Mouse (Mus musculus) spleen, adult 12 weeks (tissue): ENCODE data around the gene Elf4.

Source experiments
- DNase-seq: peaks from one replicate; pipeline ENCODE4 v3.0.0; 2022; ENCODE audit warnings: low spot score

Elf4 gene

DNA sequence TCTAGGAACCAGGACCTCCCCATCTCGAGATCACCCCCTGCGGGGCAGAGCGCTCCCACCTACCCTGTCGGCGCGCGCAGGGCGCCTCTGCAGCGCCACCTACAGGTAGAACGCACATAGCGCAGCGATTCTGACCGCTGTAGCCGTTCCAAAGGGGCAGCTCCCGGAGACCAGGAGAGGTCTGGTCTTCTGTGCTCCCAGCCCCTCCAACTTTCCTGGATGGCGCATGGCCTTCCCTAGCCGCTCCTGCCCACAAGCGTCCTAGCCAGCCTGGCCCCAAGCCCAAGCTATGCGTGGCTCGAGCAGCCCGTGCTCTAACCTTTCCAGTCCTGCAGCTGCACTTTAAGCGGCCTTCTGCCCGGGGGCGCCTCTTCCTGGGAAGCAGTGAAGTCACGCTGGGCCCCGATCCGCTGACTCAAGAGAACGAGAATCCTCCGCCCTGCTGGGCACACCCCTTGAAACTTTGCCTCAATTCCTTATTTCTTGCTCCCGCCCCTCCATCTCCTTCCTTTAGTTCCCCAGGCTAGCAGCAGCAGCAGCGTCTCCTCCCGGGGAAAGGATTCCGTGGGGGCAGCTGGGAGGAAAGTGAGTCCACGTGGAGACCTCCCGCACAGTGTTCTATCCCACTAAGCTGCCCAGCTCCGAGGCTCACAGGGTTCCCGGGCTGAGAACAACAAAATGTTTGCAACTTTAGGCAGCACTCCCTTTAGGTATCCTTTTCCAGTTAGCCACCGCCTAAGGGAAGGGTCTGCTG lies at the start of gene Elf4:
Elf4 (minus strand) TSS at position 379 of the 754 bp plus-strand sequence.
- peak; percentile 42 for DNase-seq

DNA sequence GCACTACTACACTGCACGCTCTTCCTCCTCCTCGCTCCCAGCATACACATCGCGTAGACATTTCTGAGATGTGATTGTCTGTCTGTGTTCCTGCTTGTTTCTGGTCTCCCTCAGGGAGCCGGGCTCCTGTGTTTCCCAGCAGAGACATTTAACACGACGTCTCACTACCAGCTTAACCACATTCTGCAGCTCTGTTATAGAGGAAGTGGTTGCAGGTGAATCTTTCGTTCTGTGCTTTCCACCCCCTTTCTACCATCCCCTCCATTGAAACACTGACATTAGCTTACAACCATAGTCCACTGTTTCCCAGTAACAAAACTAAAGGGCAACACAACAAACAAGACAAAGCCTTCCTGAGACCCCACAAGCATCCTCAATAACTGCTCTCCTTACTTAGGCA lies 30.8 kb upstream of the Elf4 start:
- no peak for DNase-seq

DNA sequence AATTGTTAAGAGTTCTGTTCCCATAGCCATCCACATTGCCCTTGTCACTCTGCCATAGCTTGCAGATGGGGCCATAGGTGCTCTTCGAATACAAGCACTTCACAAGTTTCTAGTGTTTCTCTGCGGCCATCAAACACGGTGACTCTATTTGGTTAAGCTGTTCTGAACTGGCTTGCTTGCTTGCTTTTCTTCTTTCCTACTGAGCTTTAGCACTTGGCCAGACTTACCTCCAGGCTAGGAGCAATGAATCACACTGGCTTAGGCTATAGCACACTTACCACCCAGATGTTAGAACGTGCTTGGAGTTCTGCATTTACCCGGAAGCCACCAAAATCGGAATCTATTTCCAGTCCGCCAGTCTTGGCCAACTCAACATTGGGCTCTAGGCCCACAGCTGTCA lies 18.8 kb upstream of the Elf4 start:
- DNase-seq, result no peak

DNA sequence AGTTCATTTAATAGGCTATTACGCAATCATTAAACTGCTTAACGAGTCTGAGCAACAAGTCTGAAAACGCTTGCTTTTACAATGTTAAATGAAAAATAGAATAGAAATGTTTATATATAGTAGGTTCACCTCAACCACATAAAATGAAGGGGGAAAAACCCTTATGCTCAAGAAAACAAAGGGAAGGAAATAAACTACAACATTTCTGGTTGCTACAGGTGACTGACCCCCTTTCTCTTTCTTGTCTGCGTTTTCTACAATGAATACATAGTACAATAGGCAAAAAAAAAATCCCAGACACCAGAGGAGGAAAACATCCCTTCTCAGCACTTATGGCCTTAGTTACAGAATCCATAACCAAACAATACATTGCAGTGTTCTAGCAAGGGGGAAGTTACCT lies 18.2 kb upstream of the Elf4 start:
- DNase-seq, result no peak

DNA sequence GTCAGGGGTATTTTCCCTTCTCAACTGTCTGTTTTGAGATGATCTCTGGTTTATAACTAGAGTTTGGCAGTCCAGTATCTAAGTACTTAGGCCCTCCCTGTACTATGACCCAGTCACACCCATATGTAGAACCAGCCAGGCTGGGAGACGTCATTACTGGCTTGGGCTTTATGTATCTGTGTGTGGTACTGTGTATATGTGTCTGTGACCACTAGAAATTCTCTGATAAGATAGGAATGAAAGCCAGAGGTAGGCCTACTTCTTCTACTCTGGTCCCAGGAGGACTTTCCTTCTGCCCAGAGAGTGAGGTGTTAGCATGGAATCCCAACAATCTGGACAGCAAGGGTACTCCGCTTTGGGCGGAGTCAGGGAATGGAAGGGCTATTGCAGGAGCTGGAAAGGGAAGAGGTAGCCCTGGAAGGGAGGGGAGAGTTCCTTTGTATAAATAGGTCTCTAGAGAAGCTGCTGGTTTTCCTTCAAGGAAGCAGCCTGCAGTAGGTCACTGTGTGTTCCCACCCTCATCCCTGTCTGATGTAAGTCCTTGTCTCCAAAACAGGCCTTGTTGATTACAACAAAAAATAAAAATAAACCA lies 4.5 kb upstream of the Elf4 start:
- DNase-seq, result no peak

DNA sequence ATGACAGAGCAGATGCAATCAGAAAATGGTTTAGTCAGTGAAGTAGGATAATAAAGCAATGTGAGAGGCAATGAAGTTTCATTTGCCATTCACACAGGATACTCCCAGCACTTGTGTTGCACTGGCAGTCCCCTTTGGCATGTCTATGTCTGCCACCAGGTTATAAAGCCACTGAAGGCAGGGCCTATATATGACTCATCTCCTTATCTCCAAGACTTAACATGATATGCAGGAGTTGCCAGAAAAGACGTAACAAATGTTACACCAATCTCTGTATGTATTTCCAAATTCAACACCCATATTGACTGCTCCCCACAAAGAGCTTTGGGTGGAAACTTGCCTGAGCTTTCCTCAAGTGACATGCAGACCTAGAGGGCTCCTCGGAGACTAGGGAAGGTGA lies 3.2 kb upstream of the Elf4 start:
- no peak for DNase-seq

DNA sequence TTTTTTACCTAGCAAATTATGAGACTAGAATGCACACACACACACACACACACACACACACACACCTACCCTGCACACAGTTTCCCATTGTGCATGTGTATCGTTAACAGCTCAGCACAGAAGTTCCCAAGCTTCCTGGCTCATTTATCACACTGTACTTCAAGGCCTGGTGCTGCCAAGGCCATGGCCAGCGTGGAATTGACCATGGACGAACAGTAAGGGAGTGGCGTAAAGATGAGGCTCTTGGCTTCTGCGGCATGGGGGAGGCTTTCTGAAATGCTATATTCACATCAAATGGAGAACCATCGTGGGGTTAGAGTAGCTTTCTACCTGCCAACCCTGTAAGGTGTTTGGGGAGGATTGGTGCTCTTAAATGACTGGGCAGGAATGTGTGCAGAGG lies 1.5 kb upstream of the Elf4 start:
- DNase-seq, result no peak

DNA sequence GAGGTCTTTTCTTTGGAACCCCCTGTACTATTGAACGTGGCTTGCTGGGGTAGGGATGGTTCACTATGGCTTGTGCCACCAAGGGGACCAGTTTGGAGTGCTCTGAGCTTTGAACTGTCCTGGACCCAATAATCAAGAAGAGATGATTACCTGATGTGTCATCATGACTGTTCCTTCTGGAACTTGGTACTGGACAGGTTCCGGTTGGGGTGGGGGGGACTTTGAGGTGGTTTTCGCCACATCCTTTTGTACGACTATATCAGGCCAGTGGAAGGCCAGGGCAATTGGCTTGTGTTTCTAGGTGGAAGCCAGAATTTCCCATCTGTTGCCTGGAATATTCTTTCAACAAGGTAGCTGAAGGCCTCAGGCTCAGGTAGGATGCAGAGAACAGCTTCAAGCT lies 704 bp upstream of the Elf4 start:
- no peak for DNase-seq

DNA sequence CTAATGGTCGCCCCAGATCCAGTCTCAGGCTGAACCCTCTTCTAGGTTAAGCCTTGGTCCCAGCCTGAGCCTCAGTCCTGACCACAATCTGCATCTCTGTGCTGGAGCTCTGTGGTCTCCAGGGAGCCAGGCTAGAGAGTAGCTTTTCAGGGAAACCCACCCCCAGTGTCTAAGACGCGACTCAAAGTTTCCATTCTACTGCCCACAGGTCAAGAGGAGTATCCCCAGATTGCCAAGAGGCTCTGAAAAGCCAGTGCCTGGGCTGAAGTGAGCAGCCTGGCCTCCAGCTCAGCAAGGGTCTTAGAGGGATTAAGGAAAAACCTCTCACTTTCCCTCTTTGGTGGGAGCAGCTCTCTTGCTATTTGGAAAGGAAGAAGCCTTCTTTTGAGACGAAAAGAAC lies 635 bp downstream of the Elf4 start:
- DNase-seq, result no peak

DNA sequence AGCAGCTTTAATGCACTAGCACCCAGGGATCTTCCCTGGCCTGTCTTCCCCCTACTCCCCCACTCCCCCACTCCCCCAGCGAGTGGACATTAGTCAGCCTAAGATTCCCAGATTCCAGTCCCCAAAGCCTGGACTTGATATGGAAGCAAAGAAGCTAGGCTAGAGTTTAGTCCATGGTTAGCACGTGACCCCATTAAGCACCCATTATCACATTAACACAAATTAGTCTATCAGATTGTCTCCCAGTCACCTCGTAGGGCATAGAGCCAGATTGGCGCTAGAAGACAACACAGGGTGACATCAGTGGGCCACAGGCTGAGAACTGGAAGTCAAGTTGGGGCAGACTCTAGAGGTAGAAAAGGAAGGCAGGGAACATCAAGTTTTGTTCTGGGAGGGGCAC lies 1.9 kb downstream of the Elf4 start:
- no peak for DNase-seq

DNA sequence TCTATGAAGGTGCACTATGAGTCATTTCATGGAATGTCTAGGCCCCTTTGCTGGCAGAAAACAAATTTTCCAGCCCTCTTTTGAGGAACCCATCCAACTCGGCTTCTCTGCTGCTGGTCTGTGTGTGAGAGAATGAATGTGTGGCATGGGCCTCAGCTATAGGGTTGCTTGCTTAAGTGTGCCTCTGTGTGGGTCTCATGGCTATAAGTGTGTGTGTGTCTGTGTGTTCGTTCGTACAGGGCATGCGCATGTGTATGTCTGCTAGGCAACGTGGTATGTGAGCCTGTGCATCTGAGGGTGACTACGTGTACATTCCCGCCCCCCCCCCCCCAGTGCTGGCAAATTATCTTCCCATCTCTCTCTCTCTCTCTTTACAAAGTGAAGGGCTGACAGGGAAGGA lies 2.4 kb downstream of the Elf4 start:
- no peak for DNase-seq

DNA sequence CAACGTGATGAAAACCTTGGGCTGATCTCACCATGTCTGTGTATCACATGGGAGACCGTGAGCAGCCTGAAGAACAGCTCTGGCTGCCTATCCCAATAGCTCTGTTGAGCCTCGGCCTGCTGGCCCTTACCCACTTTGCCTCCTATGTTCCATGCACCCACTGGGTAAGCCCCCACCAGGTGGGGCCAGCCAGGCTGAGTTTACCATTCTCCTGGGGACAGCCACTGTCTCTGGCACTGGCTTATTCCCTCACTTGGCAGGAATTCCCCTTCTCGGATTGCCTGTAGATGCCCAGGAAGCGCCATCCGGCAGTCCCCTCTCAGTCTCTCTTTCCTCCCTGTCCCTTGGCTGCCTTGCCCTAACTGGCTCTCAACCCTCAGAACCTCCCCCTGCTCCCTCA lies 6.0 kb downstream of the Elf4 start:
- no peak for DNase-seq

DNA sequence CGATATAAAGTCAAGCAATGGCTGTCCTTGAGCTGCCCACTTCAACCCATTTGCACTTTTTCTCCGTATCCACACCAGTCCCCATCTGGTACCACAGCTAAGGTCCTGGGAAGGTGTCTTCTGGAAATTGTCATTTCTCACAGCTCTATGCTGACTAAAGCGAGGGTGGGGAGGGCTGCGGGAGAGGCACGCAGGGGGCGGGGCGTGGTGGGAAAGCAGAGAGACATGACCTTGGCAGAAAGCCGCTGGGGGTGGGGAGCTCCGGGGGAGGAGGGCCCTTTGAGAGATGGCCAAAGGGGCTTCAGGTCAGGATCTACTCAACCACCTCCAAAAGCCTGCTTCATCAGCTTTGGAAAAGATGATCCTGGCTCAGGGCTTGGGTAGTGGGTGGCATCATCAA lies 7.9 kb downstream of the Elf4 start:
- no peak for DNase-seq

DNA sequence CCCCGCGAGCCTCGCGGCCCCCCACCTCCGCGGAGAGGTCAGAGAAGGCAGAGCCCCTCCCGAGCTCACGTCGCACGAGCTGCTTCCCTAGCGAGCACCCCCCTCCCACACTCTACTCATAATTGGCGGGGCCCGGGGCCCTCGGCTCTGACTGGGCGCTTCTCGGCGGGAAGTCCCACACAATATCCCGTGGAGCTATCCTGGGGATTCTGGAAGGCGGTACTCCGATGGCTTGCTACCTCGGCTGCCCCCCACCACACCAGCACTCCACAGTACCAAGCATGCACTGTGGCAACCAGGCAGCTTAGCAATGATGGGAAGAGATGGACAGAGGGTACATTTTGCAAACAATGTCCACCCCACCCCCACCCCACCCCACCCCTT lies 8.4 kb downstream of the Elf4 start:
- DNase-seq, result no peak

DNA sequence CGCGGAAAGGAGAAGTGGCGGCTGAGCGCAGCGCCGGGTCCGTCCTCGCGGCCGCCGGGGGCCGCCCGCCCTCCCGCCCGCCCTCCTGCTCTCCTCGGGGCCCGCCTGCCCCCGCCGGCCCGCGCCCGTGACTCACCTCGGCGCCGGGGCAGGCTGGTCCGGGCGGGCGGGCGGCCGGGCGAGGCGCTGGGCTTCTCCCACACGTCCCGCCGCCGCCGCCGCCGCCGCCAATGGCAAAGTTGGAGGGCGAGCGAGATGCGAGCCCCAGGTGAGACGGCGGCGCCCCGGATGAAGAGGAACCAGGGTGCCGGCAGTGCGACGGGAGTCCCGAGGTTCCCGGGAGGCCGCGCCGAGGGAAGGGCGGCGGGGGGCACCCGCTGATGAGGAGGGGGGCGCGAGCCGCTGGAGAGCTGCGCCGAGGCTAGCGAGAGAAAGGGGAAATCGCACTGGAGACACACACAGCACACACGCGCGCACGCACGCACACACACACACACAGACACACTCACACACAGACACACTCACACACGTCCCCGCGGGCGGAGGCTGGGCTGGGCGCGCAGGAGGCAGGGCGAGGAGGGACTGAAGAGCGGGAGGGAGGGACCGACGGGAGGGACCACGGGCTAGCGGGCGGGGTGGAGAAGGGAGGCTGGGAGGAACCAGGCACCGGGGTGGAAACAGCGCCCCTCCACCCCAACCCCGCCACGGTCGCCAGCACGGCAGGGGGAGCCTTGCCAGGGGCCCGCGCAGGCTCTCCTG lies 9.0 kb downstream of the Elf4 start:
- peak; percentile 59 for DNase-seq

DNA sequence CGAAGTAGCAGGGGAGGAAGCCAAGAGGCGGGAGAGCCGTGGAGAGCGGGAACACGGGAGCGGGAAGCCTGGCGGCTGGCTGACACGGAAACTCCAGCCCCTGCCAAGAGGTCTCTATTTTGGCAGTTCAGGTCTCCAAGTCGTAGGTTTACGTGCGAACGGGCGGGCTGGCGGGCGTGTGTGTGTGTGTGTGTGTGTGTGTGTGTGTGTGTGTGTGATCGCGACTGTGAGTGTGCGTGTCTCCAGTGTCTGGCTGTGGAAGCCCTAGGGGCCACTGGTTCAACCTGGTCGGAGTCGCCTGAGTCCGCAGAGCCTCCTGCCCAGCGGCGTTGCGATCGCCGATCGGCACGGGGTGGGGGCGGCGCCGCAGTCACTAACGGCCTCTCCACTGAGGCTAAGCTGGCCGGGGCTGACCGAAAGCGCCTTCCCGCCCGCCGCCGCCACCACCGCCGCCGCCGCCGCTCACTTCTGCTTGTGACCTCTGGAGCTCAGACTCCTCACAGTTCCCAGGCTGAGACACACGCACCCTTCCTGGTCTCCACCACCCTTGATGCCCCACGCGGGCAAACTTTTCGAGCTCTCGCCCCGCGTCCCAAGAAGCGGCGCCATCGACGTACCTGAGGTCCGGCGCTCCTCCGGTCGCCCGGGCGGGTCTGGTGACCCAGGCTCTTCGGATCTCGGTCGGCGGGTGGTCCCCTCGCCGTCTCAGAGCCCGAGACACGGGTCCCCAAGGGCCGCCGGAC lies 9.8 kb downstream of the Elf4 start:
- DNase-seq, result no peak

DNA sequence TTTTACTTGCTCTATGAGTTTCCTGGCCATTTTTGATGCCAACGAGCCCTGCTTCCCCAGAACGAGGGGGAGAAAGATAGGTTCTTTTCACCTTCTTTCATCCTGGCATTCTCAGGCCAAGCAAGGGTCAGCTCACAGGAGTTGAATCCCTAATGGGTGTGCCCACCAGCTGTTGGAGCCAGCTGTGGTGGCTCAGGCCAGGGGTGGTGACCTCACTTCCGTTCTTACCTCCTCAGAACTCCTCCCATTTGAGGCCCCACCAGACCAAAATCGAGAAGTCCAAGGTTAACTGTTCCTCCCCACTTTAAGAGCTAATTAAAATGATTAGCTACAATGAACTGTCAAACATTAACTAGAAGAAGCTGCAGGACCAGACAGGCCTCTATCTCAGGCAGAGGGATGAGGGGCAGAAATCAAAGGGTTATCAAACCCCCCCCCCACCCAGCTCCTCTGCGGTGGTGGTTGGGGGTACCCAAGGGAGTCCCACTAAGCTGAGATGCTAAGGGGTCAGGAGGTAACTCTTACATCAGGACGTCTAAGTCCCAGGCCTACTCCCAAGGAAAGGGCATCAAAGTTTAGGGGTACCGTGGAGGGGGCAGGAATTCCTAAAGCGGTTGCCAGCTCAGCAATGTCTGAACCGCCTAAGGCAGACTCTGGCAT lies 10.6 kb downstream of the Elf4 start:
- no peak for DNase-seq

DNA sequence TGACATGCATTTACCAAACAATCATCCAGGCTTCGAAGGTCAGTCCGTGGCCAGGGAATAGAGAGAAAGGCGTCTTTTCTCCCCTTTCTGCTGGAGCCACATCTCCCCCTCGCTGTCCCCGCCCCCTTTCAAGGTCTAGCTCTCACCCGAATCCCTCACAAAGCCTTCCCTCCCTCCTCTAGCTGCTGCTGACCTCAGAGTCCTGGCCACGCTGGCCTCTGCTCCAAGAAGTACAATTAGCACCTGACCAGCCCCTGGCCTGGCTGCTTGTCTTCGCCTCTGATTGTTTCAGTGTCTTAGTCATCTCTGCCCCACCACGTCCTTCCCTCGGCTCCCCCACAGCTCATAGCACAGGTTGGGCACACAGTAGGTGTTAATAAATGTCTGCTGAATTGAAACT lies 13.3 kb downstream of the Elf4 start:
- no peak for DNase-seq

DNA sequence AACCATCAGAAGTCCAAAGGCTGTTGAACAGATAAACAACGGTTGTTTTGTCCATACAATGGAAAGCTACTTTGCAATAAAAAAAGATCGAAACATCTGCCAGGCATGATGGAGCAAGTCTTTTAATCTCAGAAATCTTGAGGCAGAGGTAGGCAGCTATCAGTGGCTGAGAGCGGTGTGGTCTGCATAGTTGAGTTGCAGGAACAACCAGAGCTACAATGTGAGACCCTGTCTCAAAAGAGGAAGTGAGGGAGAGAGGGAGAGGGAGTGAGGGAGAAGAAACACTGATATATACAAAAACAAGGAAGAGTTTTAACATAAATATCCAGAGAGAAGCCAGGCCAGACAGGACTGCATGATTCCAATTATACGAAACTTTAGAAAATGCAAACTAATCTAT lies 18.3 kb downstream of the Elf4 start:
- DNase-seq, result no peak

DNA sequence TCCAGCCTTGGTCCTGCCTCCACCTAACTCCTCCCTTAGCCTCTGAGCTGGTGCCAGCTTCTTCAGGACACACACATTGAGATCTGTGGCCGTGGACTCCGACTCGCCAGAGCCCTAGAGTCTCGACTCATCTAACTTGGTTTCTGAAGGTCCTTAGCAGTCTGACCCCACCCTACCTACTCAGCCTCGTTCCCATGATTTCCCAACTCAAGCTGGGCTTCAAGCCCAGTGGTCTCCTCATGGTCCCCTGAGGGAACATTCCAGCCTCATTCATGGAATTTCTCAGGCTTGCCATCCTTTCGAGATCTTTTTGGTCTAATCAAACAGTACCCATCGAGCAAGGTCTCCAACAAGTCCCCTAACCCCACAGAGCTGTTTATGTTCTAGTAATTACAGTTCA lies 21.0 kb downstream of the Elf4 start:
- DNase-seq, result no peak

DNA sequence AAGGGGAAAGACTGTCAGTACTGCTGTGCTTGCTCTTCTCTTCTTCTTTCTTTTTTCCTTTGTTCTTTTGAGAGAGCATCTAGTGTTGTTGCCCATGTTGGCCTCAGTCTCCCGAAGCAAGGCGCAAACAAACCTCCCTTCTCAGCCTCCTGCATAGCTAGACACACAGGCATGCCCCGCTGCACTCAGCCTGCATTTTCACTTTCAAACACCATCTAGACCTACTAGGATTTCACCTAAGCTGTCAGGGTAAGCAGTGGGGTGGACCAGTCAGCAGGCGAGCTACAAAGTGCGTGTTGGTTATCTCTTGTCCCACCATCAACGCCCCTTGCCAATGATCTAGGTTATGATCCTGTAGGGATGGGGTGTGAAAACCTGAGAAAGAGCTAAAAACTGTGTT lies 21.4 kb downstream of the Elf4 start:
- DNase-seq, result no peak

DNA sequence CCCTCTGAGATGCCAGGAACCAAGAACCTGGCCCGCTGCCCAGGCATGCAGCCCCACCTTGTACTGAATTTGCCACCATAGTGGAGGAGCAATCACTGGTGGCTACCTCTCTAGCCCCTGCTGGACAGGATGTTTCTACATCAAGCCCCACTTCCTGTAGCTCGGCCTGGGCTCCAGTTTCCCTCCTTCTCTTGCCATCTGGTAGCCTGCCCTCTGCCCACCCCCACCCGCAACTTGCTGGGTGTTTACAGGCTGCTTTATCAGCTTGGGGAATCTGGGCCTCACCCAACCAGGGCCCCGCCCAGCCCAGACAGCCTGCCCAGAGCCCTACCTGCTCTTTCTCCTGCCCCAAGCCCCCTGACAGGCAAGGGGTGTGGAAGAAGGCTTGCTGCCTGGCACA lies 23.9 kb downstream of the Elf4 start:
- DNase-seq, result no peak
